Mouse (Mus musculus): ENCODE results near the gene Gpr171. TPM values are rescaled to one million over a fixed set of nuclear protein-coding genes. Genes with fewer than 3 reads are reported as not detected.
A peak's percentile ranks its signal among the peaks of the same experiment; 100 is the strongest.

The Gpr171 gene
- polyA plus RNA-seq, 1 experiment from 2014 or later: 1.2 TPM

DNA sequence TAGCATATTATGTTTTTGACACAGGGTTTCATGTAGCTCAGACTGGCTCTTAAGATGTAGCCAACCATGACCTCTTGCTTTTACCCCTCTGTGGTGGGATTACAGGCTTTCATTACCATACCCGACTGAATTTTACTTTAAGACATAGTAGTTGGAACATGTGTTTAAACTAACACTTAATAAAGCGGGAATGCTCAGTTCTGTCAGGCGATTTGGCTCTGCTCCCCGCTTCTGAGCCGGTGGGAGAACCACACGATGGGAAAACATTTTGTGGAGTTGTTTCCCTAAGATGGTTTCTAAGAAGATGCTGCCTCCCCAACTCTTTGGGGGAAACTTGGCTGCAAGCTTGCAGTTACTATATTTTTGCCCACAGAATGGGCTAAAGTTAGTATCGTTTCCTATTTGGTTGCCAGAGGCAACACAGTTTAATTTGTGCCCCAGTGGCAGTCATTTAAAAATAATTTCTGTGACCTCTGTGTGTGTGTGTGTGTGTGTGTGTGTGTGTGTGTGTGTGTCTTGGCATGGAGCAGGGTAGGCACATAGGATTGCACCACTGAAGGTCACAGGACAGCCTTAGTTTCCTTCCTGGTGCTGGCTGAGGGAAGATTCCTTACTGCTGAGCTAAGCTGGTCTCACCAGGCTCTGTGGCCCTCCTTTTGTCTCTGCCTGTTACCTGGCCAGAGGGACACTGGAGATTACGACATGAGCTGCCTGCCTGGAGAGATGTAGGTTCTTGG is 34.9 kb downstream of the Gpr171 start:
- no peak overlapping the region for H3K9ac ChIP-seq (replicated peaks)
- no peak for ATAC-seq
- no peaks in the 10 kb centered on the region for H3K36me3 ChIP-seq
- 78% methylated on average over 8 of the region's 8 CpGs for WGBS
- H3K4me2 ChIP-seq (replicated peaks): no peak overlapping the region
- no peaks in the 10 kb centered on the region for H3K27me3 ChIP-seq
- no peak overlapping the region for H3K4me3 ChIP-seq (replicated peaks)
- H3K4me1 ChIP-seq (replicated peaks): no peaks in the 10 kb centered on the region
- H3K9me3 ChIP-seq: no peaks in the 10 kb centered on the region
- no peak overlapping the region for H3K27ac ChIP-seq

GRCm38 (mm10) chr3:59065937-59066336 is 35.7 kb downstream of the Gpr171 start:
- Histone ChIP-seq H3K4me1 (replicated peaks) (no peaks in the 10 kb centered on the region), H3K9me3 (no peaks in the 10 kb centered on the region), H3K27ac (no peak overlapping the region), H3K4me2 (replicated peaks) (no peak overlapping the region), H3K9ac (replicated peaks) (no peak overlapping the region), H3K27me3 (no peaks in the 10 kb centered on the region), H3K4me3 (replicated peaks) (no peak overlapping the region), H3K36me3 (no peaks in the 10 kb centered on the region)
- WGBS: 93% methylated on average over 3 of the region's 3 CpGs
- ATAC-seq: no peak

GRCm38 (mm10) chr3:59063431-59063830 is 38.2 kb downstream of the Gpr171 start:
- Histone ChIP-seq H3K4me2 (replicated peaks) (no peak overlapping the region), H3K4me3 (replicated peaks) (no peak overlapping the region), H3K36me3 (no peaks in the 10 kb centered on the region), H3K9me3 (no peaks in the 10 kb centered on the region), H3K4me1 (replicated peaks) (peaks cover 7% of the 10 kb centered on the region; the same call in 1 of the 2 replicates), H3K27me3 (no peaks in the 10 kb centered on the region), H3K9ac (replicated peaks) (no peak overlapping the region), H3K27ac (no peak overlapping the region)
- ATAC-seq: no peak
- 91% methylated on average over 4 of the region's 4 CpGs for WGBS

DNA sequence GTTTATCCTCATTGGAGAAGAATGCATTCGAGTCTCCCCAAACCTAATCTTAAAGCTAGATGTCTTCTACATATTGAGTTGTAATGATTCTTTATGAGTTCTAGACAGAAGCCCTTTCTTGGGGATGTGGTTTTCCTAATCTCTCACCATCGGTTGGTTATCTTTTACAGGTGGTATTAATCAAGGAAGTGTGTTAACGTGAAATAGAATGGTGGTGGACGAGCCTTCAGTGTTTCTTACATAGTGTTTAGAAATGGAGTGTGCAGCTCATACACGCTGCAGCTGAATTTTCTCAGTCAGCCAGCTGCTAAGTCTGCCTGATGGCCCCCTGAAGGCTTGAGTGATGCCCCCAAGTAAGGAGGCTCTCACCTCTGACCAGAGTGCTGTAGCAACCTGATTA is 39.5 kb downstream of the Gpr171 start:
- Histone ChIP-seq H3K9me3 (no peaks in the 10 kb centered on the region), H3K4me2 (replicated peaks) (no peak overlapping the region), H3K27ac (no peak overlapping the region), H3K4me1 (replicated peaks) (peaks cover 8% of the 10 kb centered on the region; the same call in 1 of the 2 replicates), H3K27me3 (no peaks in the 10 kb centered on the region), H3K9ac (replicated peaks) (no peak overlapping the region), H3K36me3 (no peaks in the 10 kb centered on the region), H3K4me3 (replicated peaks) (no peak overlapping the region)
- no peak for ATAC-seq
- WGBS: 79% methylated on average over 5 of the region's 5 CpGs

DNA sequence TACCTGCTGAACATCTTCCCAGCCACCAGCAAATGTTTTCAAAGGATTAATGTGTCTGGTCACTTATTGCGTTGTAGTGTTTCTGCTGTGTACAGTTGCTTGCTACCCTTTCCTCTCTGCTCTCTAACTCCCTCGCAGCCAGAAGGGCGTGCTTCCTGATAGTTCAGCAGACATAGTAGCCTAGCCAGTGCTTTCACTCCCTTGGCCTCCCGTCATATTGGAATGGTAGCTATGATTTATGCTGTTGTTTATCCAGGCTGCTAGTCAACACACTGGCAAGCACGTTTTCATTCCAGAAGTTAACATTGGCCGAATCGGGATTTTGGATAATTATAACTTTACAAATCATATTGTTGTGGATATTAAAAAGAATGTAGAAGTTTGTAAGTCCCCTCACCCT is 41.5 kb downstream of the Gpr171 start:
- H3K27me3 ChIP-seq: no peaks in the 10 kb centered on the region
- no peak overlapping the region for H3K27ac ChIP-seq
- H3K9me3 ChIP-seq: no peaks in the 10 kb centered on the region
- H3K4me2 ChIP-seq (replicated peaks): no peak overlapping the region
- no peaks in the 10 kb centered on the region for H3K36me3 ChIP-seq
- WGBS: 90% methylated on average over 7 of the region's 7 CpGs
- no peak for ATAC-seq
- peaks cover 8% of the 10 kb centered on the region; the same call in 1 of the 2 replicates for H3K4me1 ChIP-seq (replicated peaks)
- H3K4me3 ChIP-seq (replicated peaks): no peak overlapping the region
- no peak overlapping the region for H3K9ac ChIP-seq (replicated peaks)

DNA sequence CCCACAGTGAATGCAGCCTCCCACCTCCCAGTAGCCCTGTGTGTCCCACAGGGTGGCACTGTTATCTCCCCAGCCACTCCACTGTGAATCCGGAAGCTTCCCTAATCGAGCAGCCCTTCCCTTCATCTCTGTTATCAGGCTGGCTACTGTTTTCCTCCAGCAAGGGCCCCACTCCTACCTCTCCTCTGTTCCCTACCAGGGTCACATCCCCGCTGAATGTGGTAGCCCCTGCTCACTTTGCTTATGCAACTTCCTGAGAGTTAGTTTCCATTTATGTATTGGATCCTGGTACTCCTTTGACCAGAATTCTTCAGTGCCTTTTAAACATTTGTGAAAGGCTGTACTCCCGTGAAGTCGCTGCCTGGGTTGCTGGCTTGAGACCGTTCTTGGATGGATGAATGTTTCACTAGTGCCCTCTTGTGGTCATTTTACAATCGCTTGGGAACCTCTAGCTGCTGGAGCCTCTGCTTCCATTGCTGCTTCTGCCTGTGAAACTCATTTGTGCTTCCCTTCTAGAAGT is 42.5 kb downstream of the Gpr171 start:
- Histone ChIP-seq H3K36me3 (no peaks in the 10 kb centered on the region), H3K4me3 (replicated peaks) (no peak overlapping the region), H3K27ac (peak overlapping the region; percentile 32; the same call in 1 of the 2 replicates), H3K27me3 (no peaks in the 10 kb centered on the region), H3K9me3 (no peaks in the 10 kb centered on the region), H3K9ac (replicated peaks) (0 out of 2 replicates have a peak overlapping the region, but pooled peaks have one; percentile 16), H3K4me1 (replicated peaks) (peaks cover 8% of the 10 kb centered on the region; the same call in 1 of the 2 replicates), H3K4me2 (replicated peaks) (peak overlapping the region; percentile 39)
- WGBS: 4% methylated on average over 7 of the region's 7 CpGs
- ATAC-seq: peak; percentile 92

DNA sequence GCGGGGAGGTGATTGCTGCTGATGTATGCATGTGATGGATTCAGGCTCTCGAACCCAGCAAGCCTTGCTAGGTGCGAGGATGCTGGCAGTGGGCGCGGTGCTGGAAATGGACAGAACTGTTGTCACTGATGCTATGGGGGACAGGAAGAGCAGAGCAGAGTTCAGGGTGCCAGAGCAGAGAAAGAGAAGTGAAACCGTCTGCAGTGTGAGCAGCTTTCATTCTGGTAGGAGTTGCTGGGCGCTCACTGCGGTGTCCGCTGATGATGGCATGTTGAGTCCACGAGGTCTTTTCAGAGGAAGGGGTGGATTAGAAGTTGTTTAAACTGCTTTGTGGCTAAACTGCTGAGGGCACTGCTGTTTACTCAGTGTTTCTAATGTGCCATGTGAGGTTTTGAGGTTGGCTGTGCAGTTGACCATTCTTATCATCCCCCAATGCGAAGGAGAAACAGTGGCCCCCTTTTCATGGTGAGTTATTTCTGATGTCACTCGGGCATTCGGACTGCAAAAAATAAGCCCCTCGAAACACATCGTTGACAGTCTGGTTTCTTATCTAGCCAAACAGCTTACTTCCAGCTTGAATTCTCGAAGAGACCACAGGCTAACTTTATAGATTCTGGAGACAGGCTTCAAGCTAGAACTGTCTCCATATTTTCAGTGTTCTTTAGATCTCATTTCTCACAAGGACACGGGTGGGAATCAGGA is 46.6 kb downstream of the Gpr171 start:
- 86% methylated on average over 17 of the region's 17 CpGs for WGBS
- ATAC-seq: no peak

More for the DNA sequence above, 46.6 kb downstream of the Gpr171 start:
- no peaks in the 10 kb centered on the region for H3K36me3 ChIP-seq
- no peaks in the 10 kb centered on the region for H3K9me3 ChIP-seq
- no peak overlapping the region for H3K27ac ChIP-seq
- no peaks in the 10 kb centered on the region for H3K27me3 ChIP-seq
- no peak overlapping the region for H3K4me3 ChIP-seq (replicated peaks)
- peaks cover 8% of the 10 kb centered on the region; the same call in 1 of the 2 replicates for H3K4me1 ChIP-seq (replicated peaks)
- no peak overlapping the region for H3K4me2 ChIP-seq (replicated peaks)
- H3K9ac ChIP-seq (replicated peaks): no peak overlapping the region

Other genes with a start within 250 kb of the Gpr171 start
- gene Clrn1, start 216.5 kb downstream of the Gpr171 start, polyA plus RNA-seq (2015; fragmentation: Nextera tagmentation; extraction: Ambion mirVana): 0.41 and 0.63 TPM in 2 replicates
- 4.0 and 4.4 TPM in 2 replicates for gene Med12l, start 96.0 kb downstream of the Gpr171 start, polyA plus RNA-seq (2015; fragmentation: Nextera tagmentation; extraction: Ambion mirVana)
- gene P2ry14, start 51.8 kb upstream of the Gpr171 start, polyA plus RNA-seq (2015; fragmentation: Nextera tagmentation; extraction: Ambion mirVana): 1.9 and 2.4 TPM in 2 replicates
- 0.19 TPM in 1 of 2 replicates, not detected in the other for gene Gpr87, start 93.3 kb upstream of the Gpr171 start, polyA plus RNA-seq (2015; fragmentation: Nextera tagmentation; extraction: Ambion mirVana)
- 0.97 and 1.2 TPM in 2 replicates for gene P2ry13, start 109.1 kb upstream of the Gpr171 start, polyA plus RNA-seq (2015; fragmentation: Nextera tagmentation; extraction: Ambion mirVana)
- 5.9 and 6.4 TPM in 2 replicates for gene P2ry12, start 161.1 kb upstream of the Gpr171 start, polyA plus RNA-seq (2015; fragmentation: Nextera tagmentation; extraction: Ambion mirVana)
- gene Igsf10, start 242.6 kb upstream of the Gpr171 start, polyA plus RNA-seq (2015; fragmentation: Nextera tagmentation; extraction: Ambion mirVana): 2.1 and 2.5 TPM in 2 replicates